ENCODE assay signal across 16 mouse cellular contexts in the genomic region with DNA sequence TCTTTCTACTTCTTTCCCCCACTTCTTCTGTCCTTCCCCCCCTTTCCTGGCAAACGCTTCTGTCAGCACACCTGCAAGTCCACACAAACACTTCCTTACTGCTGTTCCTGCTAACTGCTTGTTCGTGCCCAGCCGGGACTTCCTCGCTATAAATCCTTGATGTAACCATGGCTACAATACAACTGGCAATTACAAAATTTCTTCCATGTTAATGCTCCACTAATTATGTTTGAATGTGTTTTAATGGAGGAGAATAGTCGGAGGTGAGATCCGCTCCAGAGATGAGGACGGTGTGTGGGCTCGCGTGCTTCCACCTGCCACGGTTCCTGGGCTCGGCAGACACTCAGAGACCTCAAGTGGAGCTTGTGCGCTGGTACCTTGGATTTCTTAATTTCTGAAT.
A peak's percentile ranks its signal among the peaks of the same experiment; 100 is the strongest.
DNase-seq lines count a peak whose midpoint lies in the region; ATAC-seq lines count a peak whose summit lies in the region.
"Had no signal": no experiment of that assay in that cellular context is flagged by ENCODE, and none has a peak within 500 bp of the region (broad histone marks: within the 10 kb centered on the region; RNA-seq: fewer than 3 reads in every experiment).

No protein-coding gene starts in this region.

- H3K9ac ChIP-seq in forebrain, embryonic 12.5 days = no peak overlapping the region

- peak; percentile 73 for ATAC-seq in forebrain, embryonic 12.5 days (ENCODE audit: low FRiP score)
- ATAC-seq: CD4-positive, CD25-positive, alpha-beta regulatory T cell, adult 4 months; intestine, postnatal 0 days; Patski had no signal

- H3K4me2 ChIP-seq in forebrain, embryonic 12.5 days = peak overlapping the region; percentile 17; the same call in 1 of the 2 replicates
- H3K4me2 ChIP-seq: liver, embryonic 11.5 days had no signal

- H3K4me1 ChIP-seq in forebrain, embryonic 12.5 days = peaks cover 6% of the 10 kb centered on the region; the same call in 1 of the 2 replicates
- H3K4me1 ChIP-seq: heart, embryonic 10.5 days had no signal

- no peaks in the 10 kb centered on the region for H3K9me3 ChIP-seq in forebrain, embryonic 12.5 days
- H3K9me3 ChIP-seq: heart, embryonic 10.5 days had no signal

- no peaks in the 10 kb centered on the region for H3K27me3 ChIP-seq in forebrain, embryonic 12.5 days
- H3K27me3 ChIP-seq: Patski had no signal

- WGBS in forebrain, embryonic 12.5 days = 57% methylated on average over 12 of the region's 12 CpGs

- H3K4me3 ChIP-seq in forebrain, embryonic 12.5 days (replicated peaks) = no peak overlapping the region
- H3K4me3 ChIP-seq: heart, embryonic 10.5 days had no signal

- intact Hi-C loops in left cerebral cortex, postnatal 25 days (cut with DNase I) = no loop called here
- intact Hi-C loops in heart, postnatal 14 days (cut with DNase I) = no loop called here

- no peak overlapping the region for H3K27ac ChIP-seq in forebrain, embryonic 12.5 days
- H3K27ac ChIP-seq: heart, embryonic 10.5 days; macrophage had no signal

- peak; percentile 4 to 25 for DNase-seq in left cerebral cortex, postnatal 25 days (ENCODE audit: low spot score in 2 of 2)
- DNase-seq in left cerebral cortex, adult 18-20 months (ENCODE audit: low spot score in 2 of 2) = no peak
- DNase-seq in layer of hippocampus, adult 9-10 months (ENCODE audit: low spot score) = peak; percentile 7
- peak; percentile 27 for DNase-seq in retina, postnatal 1 day
- DNase-seq in kidney, postnatal 25 days = no peak
- no peak for DNase-seq in heart, postnatal 14 days
- DNase-seq in adipocyte (ENCODE audit: low spot score) = no peak
- DNase-seq: adrenal gland, postnatal 14 days; cerebellum, adult 8-10 months had no signal

- H3K36me3 ChIP-seq in forebrain, embryonic 12.5 days (replicated peaks) = no peaks in the 10 kb centered on the region
- H3K36me3 ChIP-seq: heart, embryonic 10.5 days had no signal

Comparison
In these comparisons a context has a peak if more than half of its experiments do, and no peak if none do; other contexts are left out.
1. DNase-seq: peak in left cerebral cortex, postnatal 25 days (2 of 2), layer of hippocampus, adult 9-10 months (single experiment) and retina, postnatal 1 day (single experiment); none in left cerebral cortex, adult 18-20 months (0 of 2), kidney, postnatal 25 days (0 of 2), heart, postnatal 14 days (0 of 2) and adipocyte (single experiment).